Mouse (Mus musculus) yolk sac, embryonic 10.5 days (tissue): ENCODE data around the gene Mrpl41.

Experiments used
- DNase-seq: peaks from one replicate; pipeline ENCODE4 v3.0.0-alpha.2; 2017; ENCODE audit warnings: low spot score

Gene Mrpl41

GRCm38 (mm10) chr2:24935057-24935796, 39.7 kb downstream of the Mrpl41 start, which contains the start of gene Arrdc1:
TSS of gene Arrdc1 (minus strand) at chr2:24935252.
- peak; percentile 98 for DNase-seq

DNA sequence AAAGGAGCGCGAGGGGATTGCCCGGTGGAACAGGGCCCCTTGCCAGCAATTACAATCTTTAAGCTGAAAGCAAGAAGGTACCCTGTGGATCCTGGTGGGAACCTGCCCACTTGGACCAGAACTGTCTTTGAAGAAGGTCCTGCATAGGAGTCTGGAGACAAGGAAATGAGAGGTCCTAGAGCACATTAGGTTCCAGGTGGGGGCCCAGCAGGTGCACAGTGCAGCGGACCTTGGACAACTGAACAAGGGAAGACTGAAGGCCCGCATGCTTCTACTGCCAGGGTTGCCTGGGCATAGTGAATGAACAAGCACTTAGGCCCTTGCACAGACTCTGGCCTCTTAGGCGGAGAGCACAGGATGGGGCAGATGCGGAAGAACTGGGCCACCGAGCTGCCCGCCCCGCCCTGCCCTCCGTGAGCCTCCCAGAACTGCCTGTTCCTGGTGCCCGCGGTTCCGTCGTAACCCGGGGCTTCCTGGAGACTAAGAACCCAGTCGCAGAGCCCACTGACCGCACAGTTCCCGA, 40.4 kb downstream of the Mrpl41 start:
- DNase-seq: no peak

- no peak for DNase-seq
Measured at GRCm38 (mm10) chr2:24929593-24929992, 45.3 kb downstream of the Mrpl41 start.

- DNase-seq: no peak
Measured at GRCm38 (mm10) chr2:24929119-24929518, 45.8 kb downstream of the Mrpl41 start.

DNA sequence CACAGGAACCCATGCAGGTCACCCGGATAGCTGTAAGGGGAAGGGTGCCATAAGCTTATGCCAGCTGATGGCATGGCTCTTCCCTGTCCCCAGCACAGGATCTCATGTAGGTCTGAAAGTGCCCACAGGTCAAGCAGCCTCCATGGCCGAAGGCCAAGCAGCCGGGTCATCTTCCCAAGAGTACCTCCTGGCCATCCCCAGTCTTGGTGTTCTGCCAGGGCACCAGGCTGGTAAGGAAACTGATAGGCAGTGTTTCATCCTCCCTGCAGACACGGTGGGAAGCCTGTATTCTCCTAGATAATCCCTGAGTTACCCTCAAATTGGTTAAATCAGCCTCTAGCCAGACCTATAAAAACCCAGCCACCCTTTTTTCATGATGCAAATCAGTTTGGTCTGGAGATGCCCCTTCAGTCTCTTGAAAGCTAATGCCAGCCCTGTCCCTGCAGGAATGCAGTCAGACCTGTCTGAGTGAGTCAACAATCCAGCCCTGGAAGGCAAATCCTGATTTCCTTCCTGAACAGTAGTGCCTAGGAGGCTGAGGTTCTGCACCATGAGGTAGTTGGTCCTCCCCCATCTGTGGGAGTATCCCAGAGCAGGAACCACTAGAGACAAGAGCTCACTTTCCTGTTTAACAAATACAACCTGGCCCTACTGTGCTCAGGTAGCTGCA, 47.0 kb downstream of the Mrpl41 start:
- DNase-seq: no peak

- DNase-seq: no peak
Measured at GRCm38 (mm10) chr2:24926965-24927358, 47.9 kb downstream of the Mrpl41 start.

DNA sequence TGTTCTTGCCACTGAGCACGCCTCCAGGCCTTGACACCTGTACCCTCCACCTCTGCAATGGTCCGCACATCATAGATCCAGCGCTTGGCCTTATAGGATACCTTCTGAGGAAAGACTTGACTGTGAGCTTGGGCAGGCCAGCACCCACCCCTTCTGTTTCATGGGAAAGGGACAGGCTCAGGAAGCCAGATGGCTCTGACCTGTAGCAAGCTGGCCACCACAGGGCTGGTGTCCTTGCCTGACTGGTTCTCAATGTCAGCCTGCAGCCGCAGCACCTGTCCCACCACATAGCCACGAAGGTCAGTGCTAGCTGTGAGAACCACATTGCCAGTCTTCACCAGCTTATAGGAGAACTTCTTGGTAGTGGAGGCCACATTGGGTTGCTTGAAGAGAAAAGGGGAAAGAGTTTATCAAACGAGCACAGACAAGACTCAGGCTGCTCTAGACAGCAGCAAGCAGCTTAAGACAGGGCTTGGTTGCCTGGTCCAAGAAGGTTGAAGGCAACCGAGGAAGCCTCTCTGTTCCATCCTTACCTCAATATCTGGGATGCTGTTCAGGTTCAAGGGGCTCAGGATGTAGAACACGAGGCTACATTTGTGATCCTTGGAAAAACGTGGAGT, 48.4 kb downstream of the Mrpl41 start:
- no peak for DNase-seq

DNA sequence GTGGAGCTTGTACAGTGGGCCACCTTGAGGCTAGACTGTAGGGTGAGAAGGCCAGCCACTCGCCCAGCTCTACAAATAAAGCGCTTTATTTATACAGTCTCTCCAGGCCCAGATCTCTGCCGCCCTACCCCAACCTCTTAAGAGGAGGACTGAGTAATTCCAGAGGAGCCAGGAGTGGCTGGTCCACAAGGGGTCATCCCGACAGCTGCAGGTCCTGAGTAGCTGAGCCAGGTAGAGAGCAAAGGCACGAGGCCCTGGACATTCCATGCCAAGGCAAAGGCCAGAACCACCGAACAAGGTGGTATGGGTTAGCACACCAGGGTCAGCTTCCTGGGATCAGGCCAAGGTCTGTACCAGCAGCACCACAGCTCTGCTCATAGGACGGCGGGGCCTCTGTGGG, 49.6 kb downstream of the Mrpl41 start:
- DNase-seq: no peak
